Comparison of ENCODE assay signal across 19 mouse cellular contexts in genomic region chr4:124143630-124144029, GRCm38 (mm10).
"Had no signal": no experiment of that assay in that cellular context is flagged by ENCODE, and none has a peak within 500 bp of the region (broad histone marks: within the 10 kb centered on the region; RNA-seq: fewer than 3 reads in every experiment).

No protein-coding gene starts in this region.

- H3K4me2 ChIP-seq: forebrain, embryonic 15.5 days; heart, embryonic 12.5 days; hindbrain, embryonic 13.5 days; hindbrain, embryonic 15.5 days; limb, embryonic 13.5 days; limb, embryonic 15.5 days had no signal

- ATAC-seq: forebrain, embryonic 15.5 days; forebrain, postnatal 0 days; hindbrain, postnatal 0 days; intestine, embryonic 16.5 days had no signal

- H3K9ac ChIP-seq: forebrain, embryonic 15.5 days; forebrain, postnatal 0 days; heart, embryonic 12.5 days; hindbrain, embryonic 13.5 days; hindbrain, embryonic 15.5 days; limb, embryonic 13.5 days; limb, embryonic 15.5 days had no signal

- DNase-seq: gastrocnemius, postnatal 14 days; gastrocnemius, postnatal 36 days; heart, adult 18-20 months; heart, postnatal 10 days; kidney, adult 11 months; kidney, adult 8-10 months; kidney, postnatal 14 days; kidney, postnatal 36 days; left cerebral cortex, postnatal 4 days had no signal

- H3K9me3 ChIP-seq: forebrain, embryonic 15.5 days; heart, embryonic 10.5 days; heart, embryonic 12.5 days; hindbrain, embryonic 13.5 days; hindbrain, embryonic 15.5 days; limb, embryonic 13.5 days; limb, embryonic 15.5 days had no signal

- H3K27ac ChIP-seq: forebrain, embryonic 15.5 days; heart, embryonic 10.5 days; hindbrain, embryonic 13.5 days; hindbrain, embryonic 15.5 days; hindbrain, postnatal 0 days; limb, embryonic 13.5 days; limb, embryonic 15.5 days had no signal

- H3K36me3 ChIP-seq: forebrain, embryonic 15.5 days; heart, embryonic 10.5 days; heart, embryonic 12.5 days; hindbrain, embryonic 13.5 days; hindbrain, embryonic 15.5 days; limb, embryonic 13.5 days; limb, embryonic 15.5 days had no signal

- H3K4me3 ChIP-seq: forebrain, embryonic 15.5 days; heart, embryonic 10.5 days; heart, embryonic 12.5 days; hindbrain, embryonic 13.5 days; hindbrain, embryonic 15.5 days; limb, embryonic 13.5 days; limb, embryonic 15.5 days had no signal

- H3K27me3 ChIP-seq: forebrain, embryonic 15.5 days had no signal
